Mouse (Mus musculus): ENCODE measurements around the gene Sf3a2.

DNA sequence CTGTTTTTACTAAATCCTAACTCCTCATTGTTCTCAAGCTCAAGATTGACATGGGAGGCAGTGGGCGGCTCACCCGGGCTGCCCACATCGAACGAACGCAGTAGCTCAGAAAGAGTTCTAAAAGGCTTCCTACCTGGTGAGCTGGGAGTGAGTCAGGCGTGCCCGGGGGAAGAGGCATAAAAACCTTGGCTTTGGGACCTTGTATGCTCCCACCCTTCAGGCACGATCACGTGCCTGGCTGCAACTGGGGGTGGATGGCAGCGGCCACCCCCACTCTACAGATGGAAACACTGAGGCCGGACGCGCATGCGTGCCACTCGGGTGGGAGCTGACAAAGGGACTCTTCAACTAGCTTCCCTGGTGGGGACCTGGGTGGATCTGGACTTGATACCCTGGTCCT is 44.3 kb downstream of the Sf3a2 start:
- TF ChIP-seq CTCF (IDR thresholded peaks at IDR 0.05; ENCODE audit: control insufficient read depth, insufficient read depth, low read length): no peak
- no peak for TF ChIP-seq POLR2A (IDR thresholded peaks at IDR 0.05; ENCODE audit: borderline replicate concordance, control insufficient read depth, low read depth, low read length)

Data from bone marrow, adult 2 months (tissue).